Mouse (Mus musculus): Measurements from ENCODE around the gene Wwox. TPM values are rescaled to one million over a fixed set of nuclear protein-coding genes. Genes with fewer than 3 reads are reported as not detected.

Gene Wwox
- total RNA-seq, 1 experiment = 12.5 TPM

DNA sequence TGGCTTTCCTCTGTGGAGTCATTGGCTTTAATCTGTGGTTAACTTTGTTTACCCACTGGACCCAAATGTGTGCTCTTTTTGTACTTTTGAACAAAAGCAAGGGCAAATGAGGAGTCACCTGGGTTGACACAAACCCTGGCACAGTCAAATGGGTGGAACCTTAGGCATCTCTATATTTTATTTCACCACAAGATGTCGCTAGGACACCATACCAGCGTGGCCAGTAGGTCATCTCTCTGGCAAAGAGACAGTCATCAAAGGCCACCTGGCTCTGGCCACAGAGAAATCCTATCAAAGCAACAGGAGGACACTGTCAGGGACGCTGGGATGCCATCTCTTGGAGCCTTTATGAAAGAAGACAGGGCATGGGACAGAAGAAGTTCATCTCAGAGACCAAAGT is 101.7 kb downstream of the Wwox start:
- no peak for TF ChIP-seq ZC3H11A (IDR thresholded peaks at IDR 0.05; ENCODE audit: borderline replicate concordance, low read depth, low read length)
- TF ChIP-seq ZNF384 (IDR thresholded peaks at IDR 0.05; ENCODE audit: low read depth, low read length) = no peak
- no peak for TF ChIP-seq CHD2 (IDR thresholded peaks at IDR 0.05; ENCODE audit: low read depth, low read length)
- TF ChIP-seq HCFC1 (IDR thresholded peaks at IDR 0.05; ENCODE audit: borderline replicate concordance, insufficient read depth, low read length) = no peak
- Histone ChIP-seq H3K4me1 (ENCODE audit: control insufficient read depth in 2 of 2, insufficient read depth in 2 of 2, low read length in 2 of 2, poor library complexity in 1 of 2) (peaks cover 0 to 2% of the 10 kb centered on the region in 2 experiments; a peak in 1 of 4 replicates), H3K36me3 (ENCODE audit: control insufficient read depth, insufficient read depth, low read length, poor library complexity, severe bottlenecking) (no peaks in the 10 kb centered on the region), H3K4me3 (ENCODE audit: insufficient read depth in 1 of 2, low read depth in 1 of 2, low read length in 2 of 2, poor library complexity in 1 of 2, severe bottlenecking in 1 of 2) (no peak overlapping the region), H3K9me3 (ENCODE audit: control insufficient read depth, insufficient read depth, low read depth, low read length) (no peaks in the 10 kb centered on the region), H3K27ac (ENCODE audit: insufficient read depth, low read depth, low read length, poor library complexity, severe bottlenecking) (no peak overlapping the region), H3K9ac (ENCODE audit: insufficient read depth, low read depth, low read length, poor library complexity, severe bottlenecking) (no peak overlapping the region)
- in situ Hi-C loops (cut with MboI; ENCODE audit: low sequenced_read_pairs in 2 of 2, unreplicated experiment in 2 of 2) = no loop called here
- peak; percentile 12 for DNase-seq (ENCODE audit: low read depth, low spot score)

DNA sequence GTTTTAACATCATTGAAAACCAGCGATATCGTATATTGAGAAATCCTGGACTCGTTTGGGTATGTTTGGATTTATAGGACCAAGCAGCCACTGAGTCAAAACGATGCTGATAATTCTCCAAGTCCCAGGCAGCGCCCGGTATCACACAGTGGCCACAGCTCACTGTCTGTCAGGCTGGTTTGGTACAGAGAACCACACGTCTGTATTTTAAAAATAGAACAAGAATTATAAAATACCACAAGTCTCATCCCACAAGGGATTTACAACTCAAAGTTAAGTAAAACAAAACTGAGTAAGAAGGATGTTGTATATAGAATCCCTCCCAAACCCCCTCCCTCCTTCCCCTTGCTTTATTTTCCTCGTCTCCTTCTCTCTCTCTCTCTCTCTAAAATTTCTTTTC is 108.9 kb downstream of the Wwox start:
- Histone ChIP-seq H3K27ac (ENCODE audit: insufficient read depth, low read depth, low read length, poor library complexity, severe bottlenecking) (no peak overlapping the region), H3K9ac (ENCODE audit: insufficient read depth, low read depth, low read length, poor library complexity, severe bottlenecking) (no peak overlapping the region), H3K4me1 (ENCODE audit: control insufficient read depth in 2 of 2, insufficient read depth in 2 of 2, low read length in 2 of 2, poor library complexity in 1 of 2) (no peaks in the 10 kb centered on the region), H3K36me3 (ENCODE audit: control insufficient read depth, insufficient read depth, low read length, poor library complexity, severe bottlenecking) (no peaks in the 10 kb centered on the region), H3K9me3 (ENCODE audit: control insufficient read depth, insufficient read depth, low read depth, low read length) (no peaks in the 10 kb centered on the region), H3K4me3 (ENCODE audit: insufficient read depth in 1 of 2, low read depth in 1 of 2, low read length in 2 of 2, poor library complexity in 1 of 2, severe bottlenecking in 1 of 2) (no peak overlapping the region)
- TF ChIP-seq MAFK (IDR thresholded peaks at IDR 0.05; ENCODE audit: insufficient read depth, low read depth, low read length) = no peak
- no peak for TF ChIP-seq HCFC1 (IDR thresholded peaks at IDR 0.05; ENCODE audit: borderline replicate concordance, insufficient read depth, low read length)
- TF ChIP-seq ZNF384 (IDR thresholded peaks at IDR 0.05; ENCODE audit: low read depth, low read length) = no peak
- TF ChIP-seq ZC3H11A (IDR thresholded peaks at IDR 0.05; ENCODE audit: borderline replicate concordance, low read depth, low read length) = no peak
- no peak for TF ChIP-seq CHD2 (IDR thresholded peaks at IDR 0.05; ENCODE audit: low read depth, low read length)
- DNase-seq (ENCODE audit: low read depth, low spot score) = no peak
- in situ Hi-C loops (cut with MboI; ENCODE audit: low sequenced_read_pairs in 2 of 2, unreplicated experiment in 2 of 2) = no loop called here

DNA sequence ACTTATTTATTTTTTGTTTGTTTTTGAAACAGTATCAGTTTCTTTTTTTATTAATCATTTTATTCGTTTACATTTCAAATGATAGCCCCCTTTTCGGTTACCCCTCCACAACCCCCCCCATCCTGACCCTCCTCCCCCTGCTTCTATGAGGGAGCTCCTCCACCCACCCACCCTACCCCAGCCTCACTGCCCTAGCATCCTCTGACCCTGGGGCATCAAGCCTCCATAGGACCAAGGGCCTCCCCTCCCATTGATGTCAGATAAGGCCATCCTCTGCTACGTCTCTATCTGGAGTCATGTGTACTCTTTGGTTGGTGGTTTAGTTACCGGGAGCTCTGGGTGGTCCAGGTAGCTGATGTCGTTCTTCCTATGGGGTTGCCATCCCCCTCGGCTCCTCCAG is 109.4 kb downstream of the Wwox start:
- Histone ChIP-seq H3K27ac (ENCODE audit: insufficient read depth, low read depth, low read length, poor library complexity, severe bottlenecking) (no peak overlapping the region), H3K36me3 (ENCODE audit: control insufficient read depth, insufficient read depth, low read length, poor library complexity, severe bottlenecking) (no peaks in the 10 kb centered on the region), H3K4me1 (ENCODE audit: control insufficient read depth in 2 of 2, insufficient read depth in 2 of 2, low read length in 2 of 2, poor library complexity in 1 of 2) (no peaks in the 10 kb centered on the region), H3K9me3 (ENCODE audit: control insufficient read depth, insufficient read depth, low read depth, low read length) (no peaks in the 10 kb centered on the region), H3K4me3 (ENCODE audit: insufficient read depth in 1 of 2, low read depth in 1 of 2, low read length in 2 of 2, poor library complexity in 1 of 2, severe bottlenecking in 1 of 2) (no peak overlapping the region), H3K9ac (ENCODE audit: insufficient read depth, low read depth, low read length, poor library complexity, severe bottlenecking) (no peak overlapping the region)
- in situ Hi-C loops (cut with MboI; ENCODE audit: low sequenced_read_pairs in 2 of 2, unreplicated experiment in 2 of 2) = no loop called here
- no peak for DNase-seq (ENCODE audit: low read depth, low spot score)
- TF ChIP-seq CHD2 (IDR thresholded peaks at IDR 0.05; ENCODE audit: low read depth, low read length) (no peak), MAFK (IDR thresholded peaks at IDR 0.05; ENCODE audit: insufficient read depth, low read depth, low read length) (no peak), ZC3H11A (IDR thresholded peaks at IDR 0.05; ENCODE audit: borderline replicate concordance, low read depth, low read length) (no peak), HCFC1 (IDR thresholded peaks at IDR 0.05; ENCODE audit: borderline replicate concordance, insufficient read depth, low read length) (no peak), ZNF384 (IDR thresholded peaks at IDR 0.05; ENCODE audit: low read depth, low read length) (no peak)

DNA sequence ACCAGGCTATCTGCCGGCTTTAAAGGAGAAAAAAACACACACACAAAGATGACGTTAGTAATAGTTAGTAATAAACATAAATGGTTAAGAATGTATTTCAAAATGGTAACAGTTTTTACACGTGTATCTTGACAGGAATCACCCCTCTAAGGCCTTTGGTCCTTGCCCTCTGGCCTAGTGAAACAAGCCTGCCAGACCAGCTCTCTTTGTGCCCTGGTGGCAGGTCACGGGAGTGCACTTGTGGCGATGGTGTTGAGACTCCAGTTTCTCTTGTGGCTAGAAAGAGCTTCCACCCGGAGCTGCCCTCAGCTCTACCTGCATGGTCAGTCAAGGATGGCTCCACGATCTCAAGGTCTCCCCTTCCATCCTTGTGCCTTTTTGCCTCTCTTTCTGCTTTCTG is 110.6 kb downstream of the Wwox start:
- Histone ChIP-seq H3K4me1 (ENCODE audit: control insufficient read depth in 2 of 2, insufficient read depth in 2 of 2, low read length in 2 of 2, poor library complexity in 1 of 2) (no peaks in the 10 kb centered on the region), H3K9me3 (ENCODE audit: control insufficient read depth, insufficient read depth, low read depth, low read length) (no peaks in the 10 kb centered on the region), H3K9ac (ENCODE audit: insufficient read depth, low read depth, low read length, poor library complexity, severe bottlenecking) (no peak overlapping the region), H3K36me3 (ENCODE audit: control insufficient read depth, insufficient read depth, low read length, poor library complexity, severe bottlenecking) (no peaks in the 10 kb centered on the region), H3K27ac (ENCODE audit: insufficient read depth, low read depth, low read length, poor library complexity, severe bottlenecking) (no peak overlapping the region), H3K4me3 (ENCODE audit: insufficient read depth in 1 of 2, low read depth in 1 of 2, low read length in 2 of 2, poor library complexity in 1 of 2, severe bottlenecking in 1 of 2) (no peak overlapping the region)
- DNase-seq (ENCODE audit: low read depth, low spot score) = peak; percentile 28
- in situ Hi-C loops (cut with MboI; ENCODE audit: low sequenced_read_pairs in 2 of 2, unreplicated experiment in 2 of 2) = no loop called here
- TF ChIP-seq HCFC1 (IDR thresholded peaks at IDR 0.05; ENCODE audit: borderline replicate concordance, insufficient read depth, low read length) (no peak), MAFK (IDR thresholded peaks at IDR 0.05; ENCODE audit: insufficient read depth, low read depth, low read length) (no peak), ZC3H11A (IDR thresholded peaks at IDR 0.05; ENCODE audit: borderline replicate concordance, low read depth, low read length) (no peak), ZNF384 (IDR thresholded peaks at IDR 0.05; ENCODE audit: low read depth, low read length) (no peak), CHD2 (IDR thresholded peaks at IDR 0.05; ENCODE audit: low read depth, low read length) (no peak)

DNA sequence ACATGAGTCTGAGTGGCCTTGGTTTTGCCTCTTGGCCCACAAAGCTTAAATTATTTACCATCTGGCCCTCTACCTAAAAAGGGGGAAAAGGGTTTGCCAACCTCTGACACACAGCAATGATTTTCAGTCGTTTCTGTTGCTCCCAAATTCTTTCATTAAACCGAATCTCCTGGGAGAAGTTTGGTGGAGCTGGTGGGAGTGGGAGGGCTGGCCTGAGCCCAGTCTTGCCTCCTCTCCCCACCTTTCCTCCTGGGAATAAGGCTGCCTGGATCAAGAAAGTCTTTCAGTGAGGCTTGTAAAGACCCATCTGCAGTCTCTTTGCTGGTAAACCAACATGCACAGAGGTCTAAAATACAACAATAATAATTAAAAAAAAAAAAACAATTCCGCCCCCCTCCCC is 113.2 kb downstream of the Wwox start:
- DNase-seq (ENCODE audit: low read depth, low spot score) = no peak

More for the DNA sequence above, 113.2 kb downstream of the Wwox start:
- H3K36me3 ChIP-seq (ENCODE audit: control insufficient read depth, insufficient read depth, low read length, poor library complexity, severe bottlenecking) = no peaks in the 10 kb centered on the region
- in situ Hi-C loops (cut with MboI; ENCODE audit: low sequenced_read_pairs in 2 of 2, unreplicated experiment in 2 of 2) = no loop called here
- H3K9me3 ChIP-seq (ENCODE audit: control insufficient read depth, insufficient read depth, low read depth, low read length) = no peaks in the 10 kb centered on the region
- H3K4me3 ChIP-seq (ENCODE audit: insufficient read depth in 1 of 2, low read depth in 1 of 2, low read length in 2 of 2, poor library complexity in 1 of 2, severe bottlenecking in 1 of 2) = no peak overlapping the region
- H3K9ac ChIP-seq (ENCODE audit: insufficient read depth, low read depth, low read length, poor library complexity, severe bottlenecking) = no peak overlapping the region
- H3K4me1 ChIP-seq (ENCODE audit: control insufficient read depth in 2 of 2, insufficient read depth in 2 of 2, low read length in 2 of 2, poor library complexity in 1 of 2) = no peaks in the 10 kb centered on the region
- H3K27ac ChIP-seq (ENCODE audit: insufficient read depth, low read depth, low read length, poor library complexity, severe bottlenecking) = no peak overlapping the region
- TF ChIP-seq ZC3H11A (IDR thresholded peaks at IDR 0.05; ENCODE audit: borderline replicate concordance, low read depth, low read length) (no peak), MAFK (IDR thresholded peaks at IDR 0.05; ENCODE audit: insufficient read depth, low read depth, low read length) (no peak), ZNF384 (IDR thresholded peaks at IDR 0.05; ENCODE audit: low read depth, low read length) (no peak), HCFC1 (IDR thresholded peaks at IDR 0.05; ENCODE audit: borderline replicate concordance, insufficient read depth, low read length) (no peak), CHD2 (IDR thresholded peaks at IDR 0.05; ENCODE audit: low read depth, low read length) (no peak)

Data from ES-E14 (cell line).